Mouse (Mus musculus) bone marrow macrophage, adult 2 months (primary cell): Measurements from ENCODE around the gene Zg16.

Experiments used
- CTCF ChIP-seq: IDR thresholded peaks from 2 replicates; pipeline ENCODE4 v1.5.1; 2012; ENCODE audit warnings: low read depth, mild to moderate bottlenecking, low read length, moderate library complexity
- POLR2A ChIP-seq: IDR thresholded peaks from 2 replicates; pipeline ENCODE4 v1.6.1; 2012; ENCODE audit warnings: mild to moderate bottlenecking, low read depth, low read length, borderline replicate concordance

DNA sequence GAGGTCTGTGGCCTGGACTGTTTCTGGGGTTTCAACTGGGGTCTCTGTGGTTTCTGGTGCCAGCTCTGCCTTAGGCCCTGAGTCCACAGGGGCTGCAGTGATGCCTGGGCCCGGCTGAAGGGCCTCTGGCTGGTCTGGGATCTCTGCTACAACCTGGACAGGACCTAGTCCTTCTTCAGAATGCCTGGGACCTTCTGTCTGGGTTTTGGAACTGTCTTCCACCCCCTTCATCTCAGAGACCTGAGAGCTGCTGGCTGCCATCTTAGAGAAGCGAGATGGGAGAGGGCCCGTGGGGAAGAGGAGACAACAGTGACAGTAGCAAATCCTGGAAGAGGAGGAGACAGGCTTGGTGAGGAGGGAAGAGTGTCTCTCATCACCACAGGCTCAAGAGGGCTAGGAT is 67.1 kb downstream of the Zg16 start:
- TF ChIP-seq CTCF = no peak
- no peak for TF ChIP-seq POLR2A
